In the genomic region with DNA sequence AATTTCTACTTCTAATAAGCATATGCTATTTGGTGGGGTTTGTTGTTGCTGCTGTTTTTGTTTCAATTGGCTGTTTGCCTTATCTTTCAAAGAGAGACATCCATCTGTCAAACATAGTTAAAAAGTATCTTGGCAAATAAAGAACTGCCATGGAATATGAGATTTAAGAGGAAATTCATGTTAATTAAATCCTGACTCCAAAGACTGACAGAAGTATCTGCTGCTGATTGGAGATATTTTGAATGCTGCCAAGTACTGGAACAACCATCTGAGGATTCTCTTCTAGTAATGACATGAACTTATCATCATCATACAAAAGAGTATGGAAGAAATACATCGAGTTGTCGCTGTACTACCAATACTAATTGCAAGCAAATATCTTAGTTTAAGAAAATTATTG, we compare ENCODE assay signal across 33 mouse cellular contexts.
"Had no signal": no experiment of that assay in that cellular context is flagged by ENCODE, and none has a peak within 500 bp of the region (broad histone marks: within the 10 kb centered on the region; RNA-seq: fewer than 3 reads in every experiment).

No protein-coding gene starts in this region.

- H3K4me1 ChIP-seq: limb, embryonic 10.5 days; limb, embryonic 12.5 days; limb, embryonic 13.5 days; limb, embryonic 15.5 days; liver, embryonic 12.5 days; liver, embryonic 13.5 days; liver, embryonic 15.5 days; lung, embryonic 15.5 days; megakaryocyte, embryonic 14.5 days; midbrain, embryonic 10.5 days; midbrain, embryonic 12.5 days; midbrain, embryonic 13.5 days; midbrain, embryonic 15.5 days; neural tube, embryonic 12.5 days; neural tube, embryonic 13.5 days had no signal

- H3K9me3 ChIP-seq: limb, embryonic 10.5 days; limb, embryonic 12.5 days; limb, embryonic 13.5 days; limb, embryonic 15.5 days; liver, embryonic 12.5 days; liver, embryonic 13.5 days; liver, embryonic 15.5 days; lung, embryonic 15.5 days; megakaryocyte, embryonic 14.5 days; midbrain, embryonic 10.5 days; midbrain, embryonic 12.5 days; midbrain, embryonic 13.5 days; midbrain, embryonic 15.5 days; neural tube, embryonic 12.5 days; neural tube, embryonic 13.5 days had no signal

- H3K9ac ChIP-seq: limb, embryonic 12.5 days; limb, embryonic 13.5 days; limb, embryonic 15.5 days; liver, embryonic 12.5 days; liver, embryonic 13.5 days; liver, embryonic 14.5 days; liver, embryonic 15.5 days; liver, postnatal 0 days; lung, embryonic 14.5 days; lung, embryonic 15.5 days; midbrain, embryonic 12.5 days; midbrain, embryonic 13.5 days; midbrain, embryonic 15.5 days; neural tube, embryonic 12.5 days; neural tube, embryonic 13.5 days had no signal

- H3K27ac ChIP-seq: limb, embryonic 10.5 days; limb, embryonic 12.5 days; limb, embryonic 13.5 days; limb, embryonic 15.5 days; liver, embryonic 12.5 days; liver, embryonic 13.5 days; liver, embryonic 14.5 days; liver, embryonic 15.5 days; lung, embryonic 15.5 days; macrophage; midbrain, embryonic 10.5 days; midbrain, embryonic 12.5 days; midbrain, embryonic 13.5 days; midbrain, embryonic 15.5 days; neural tube, embryonic 12.5 days; neural tube, embryonic 13.5 days had no signal

- ATAC-seq: liver, embryonic 12.5 days; liver, postnatal 0 days; lung, postnatal 0 days; midbrain, embryonic 13.5 days; midbrain, embryonic 15.5 days; midbrain, embryonic 16.5 days had no signal

- H3K4me3 ChIP-seq: limb, embryonic 10.5 days; limb, embryonic 12.5 days; limb, embryonic 13.5 days; limb, embryonic 15.5 days; liver, embryonic 12.5 days; liver, embryonic 13.5 days; liver, embryonic 15.5 days; lung, embryonic 15.5 days; megakaryocyte, embryonic 14.5 days; midbrain, embryonic 10.5 days; midbrain, embryonic 12.5 days; midbrain, embryonic 13.5 days; midbrain, embryonic 15.5 days; myocyte; neural tube, embryonic 12.5 days; neural tube, embryonic 13.5 days had no signal

- DNase-seq: left cerebral cortex, postnatal 4 days; liver; liver, embryonic 13.5 days; liver, postnatal 0 days; lung, adult 18-20 months; lung, adult 2 months; lung, embryonic 14.5 days; lung, postnatal 10 days; lung, postnatal 14 days; lung, postnatal 36 days; lung, postnatal 4 days; midbrain, embryonic 14.5 days had no signal

- H3K36me3 ChIP-seq: limb, embryonic 10.5 days; limb, embryonic 12.5 days; limb, embryonic 13.5 days; limb, embryonic 15.5 days; liver, embryonic 12.5 days; liver, embryonic 13.5 days; liver, embryonic 15.5 days; lung, embryonic 15.5 days; midbrain, embryonic 10.5 days; midbrain, embryonic 12.5 days; midbrain, embryonic 13.5 days; midbrain, embryonic 15.5 days; neural tube, embryonic 12.5 days; neural tube, embryonic 13.5 days had no signal

- H3K27me3 ChIP-seq: limb, embryonic 12.5 days; limb, embryonic 13.5 days; limb, embryonic 15.5 days; liver, embryonic 12.5 days; liver, embryonic 13.5 days; liver, embryonic 15.5 days; lung, embryonic 15.5 days; megakaryocyte, embryonic 14.5 days; midbrain, embryonic 12.5 days; midbrain, embryonic 13.5 days; midbrain, embryonic 15.5 days; neural tube, embryonic 12.5 days; neural tube, embryonic 13.5 days had no signal

- H3K4me2 ChIP-seq: limb, embryonic 12.5 days; limb, embryonic 13.5 days; limb, embryonic 15.5 days; liver, embryonic 11.5 days; liver, embryonic 12.5 days; liver, embryonic 13.5 days; liver, embryonic 15.5 days; lung, embryonic 14.5 days; lung, embryonic 15.5 days; midbrain, embryonic 11.5 days; midbrain, embryonic 12.5 days; midbrain, embryonic 13.5 days; midbrain, embryonic 15.5 days; neural tube, embryonic 12.5 days; neural tube, embryonic 13.5 days had no signal
